Mouse (Mus musculus) kidney, postnatal 0 days (tissue): ENCODE measurements around the gene Taar9. TPM values are rescaled to one million over a fixed set of nuclear protein-coding genes. Genes with fewer than 3 reads are reported as not detected.
"Not testable (repeated sequence)": the region's sequence is repeated elsewhere in the genome, so short reads cannot be mapped to it uniquely, and the experiment has no call there.

Source experiments
- ATAC-seq: fragments of 200-750 bp; cut with Nextera tagmentation; replicated peaks from 2 replicates; pipeline ENCODE4 v1.8.0; 2017; ENCODE audit warnings: low read depth, moderate number of reproducible peaks, moderate TSS enrichment, moderate library complexity; ENCODE audit not compliant: low FRiP score
- DNase-seq: peaks from one replicate; pipeline ENCODE4 v3.0.0-alpha.2; 2016; ENCODE audit warnings: low spot score
- H3K27ac ChIP-seq: fragments of 300-500 bp; sonication (generic); 2 replicates; pipeline ENCODE4 v1.5.1; 2014; ENCODE audit warnings: mild to moderate bottlenecking
- H3K27me3 ChIP-seq: fragments of 300-500 bp; sonication (generic); 2 replicates; pipeline ENCODE4 v1.6.1; 2014; ENCODE audit warnings: low read length, mixed read lengths; ENCODE audit not compliant: insufficient read depth
- H3K36me3 ChIP-seq: fragments of 300-500 bp; sonication (generic); 2 replicates; pipeline ENCODE4 v1.6.1; 2014; ENCODE audit warnings: low read length, mixed read lengths; ENCODE audit not compliant: insufficient read depth
- H3K4me1 ChIP-seq: fragments of 300-500 bp; sonication (generic); replicated peaks from 2 replicates; pipeline ENCODE4 v1.6.1; 2014; ENCODE audit warnings: antibody characterized with exemption, low read length, mixed read lengths; ENCODE audit not compliant: insufficient read depth
- H3K4me2 ChIP-seq: fragments of 300-500 bp; sonication (generic); 2 replicates; pipeline ENCODE4 v1.6.1; 2014; ENCODE audit warnings: mild to moderate bottlenecking, low read length, moderate library complexity, mixed read lengths
- H3K4me3 ChIP-seq: fragments of 300-500 bp; sonication (generic); replicated peaks from 2 replicates; pipeline ENCODE4 v1.5.1; 2014; ENCODE audit warnings: low read depth, low read length
- H3K9ac ChIP-seq: fragments of 300-500 bp; sonication (generic); 2 replicates; pipeline ENCODE4 v1.6.1; 2014; ENCODE audit warnings: low read depth, low read length
- H3K9me3 ChIP-seq: fragments of 300-500 bp; sonication (generic); replicated peaks from 2 replicates; pipeline ENCODE4 v1.6.1; 2016; ENCODE audit warnings: low read length, inconsistent platforms, mixed read lengths
- CTCF ChIP-seq: IDR thresholded peaks from 2 replicates; pipeline ENCODE4 v1.5.1; 2016; ENCODE audit warnings: antibody characterized with exemption, low read depth, mild to moderate bottlenecking, moderate library complexity
- whole genome bisulfite sequencing: fragments of 180-500 bp; shearing (Covaris S2); extraction: QIAGEN DNeasy Blood & Tissue Kit; methylation state at CpG from one replicate; pipeline ENCODE4 v1.1.7; 2014; 5-methylcytosine and 5-hydroxymethylcytosine counted together
- polyA plus RNA-seq: library from polyadenylated mRNA; unstranded; fragments of >200 nt; fragmentation: Nextera tagmentation; extraction: Ambion mirVana; gene quantifications from 2 replicates; pipeline ENCODE4 v1.2.1, GENCODE M21; 2015

Taar9 gene
- polyA plus RNA-seq, 1 experiment from 2014 or later: not detected

GRCm38 (mm10) chr10:24107747-24108146 lies 1.6 kb downstream of the Taar9 start:
- H3K27me3 ChIP-seq: no peaks in the 10 kb centered on the region
- no peak for TF ChIP-seq CTCF
- no peak overlapping the region for H3K27ac ChIP-seq
- 0 out of 2 replicates have a peak, but pooled peaks cover 5% of the 10 kb centered on the region for H3K4me1 ChIP-seq
- ATAC-seq (no peak), DNase-seq (no peak)
- WGBS: 56% methylated on average over 5 of the region's 5 CpGs
- no peak overlapping the region for H3K9ac ChIP-seq
- no peaks in the 10 kb centered on the region for H3K9me3 ChIP-seq
- no peak overlapping the region for H3K4me3 ChIP-seq
- no peaks in the 10 kb centered on the region for H3K36me3 ChIP-seq
- no peak overlapping the region for H3K4me2 ChIP-seq

DNA sequence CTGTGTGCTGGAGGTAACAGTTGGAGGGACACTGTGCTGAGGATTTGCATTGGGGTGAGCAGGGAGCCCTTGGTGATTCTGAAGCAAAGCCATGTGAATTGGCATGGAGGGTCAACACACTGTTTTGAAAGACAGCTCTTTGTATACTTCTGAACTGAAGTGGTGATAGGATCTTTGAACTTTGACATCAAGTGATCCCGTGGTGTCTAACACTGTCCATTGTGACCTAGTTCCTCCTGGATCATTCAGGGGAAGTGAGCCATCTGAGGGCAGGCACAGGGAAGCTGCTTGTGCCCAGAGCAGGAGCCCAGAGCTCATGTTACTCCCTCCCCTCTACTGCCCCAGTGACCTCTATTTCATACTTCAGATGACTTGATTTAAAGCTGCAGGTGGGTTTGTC lies 6.0 kb downstream of the Taar9 start:
- not testable (repeated sequence) for H3K4me1 ChIP-seq, DNase-seq, H3K36me3 ChIP-seq, ATAC-seq, H3K9ac ChIP-seq, H3K27ac ChIP-seq, H3K27me3 ChIP-seq, H3K9me3 ChIP-seq, H3K4me3 ChIP-seq, H3K4me2 ChIP-seq
- 0% methylated on average over 1 of the region's 1 CpGs for WGBS

DNA sequence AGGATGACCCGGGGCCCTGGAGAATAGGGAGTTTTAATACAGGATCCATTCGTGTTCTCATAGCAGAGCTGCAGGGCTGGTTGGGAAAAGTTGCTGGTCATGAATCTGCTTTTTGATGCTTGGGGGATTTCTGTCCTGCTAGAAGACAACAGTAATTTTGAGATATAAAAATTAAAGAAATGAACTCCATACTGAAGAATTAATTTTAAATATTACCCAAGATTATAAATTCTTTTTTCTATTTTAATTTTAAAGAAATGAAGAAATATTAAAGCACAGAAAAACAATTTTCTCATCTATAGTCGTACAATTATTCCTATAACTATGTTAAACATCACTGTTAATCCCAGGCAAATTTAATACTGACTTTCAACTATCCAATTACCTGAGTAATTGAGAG lies 7.5 kb downstream of the Taar9 start, which contains the start of gene Taar8c:
Gene Taar8c (minus strand): TSS at position 101 of the 400 bp plus-strand sequence.
- DNase-seq, H3K36me3 ChIP-seq, H3K27ac ChIP-seq, H3K27me3 ChIP-seq, H3K4me3 ChIP-seq, H3K4me1 ChIP-seq, H3K9me3 ChIP-seq, H3K9ac ChIP-seq, H3K4me2 ChIP-seq, ATAC-seq: not testable (repeated sequence)
- 91% methylated on average over 1 of the region's 3 CpGs for WGBS

- not testable (repeated sequence) for H3K36me3 ChIP-seq, ATAC-seq, H3K27me3 ChIP-seq, H3K9ac ChIP-seq, H3K4me2 ChIP-seq, H3K9me3 ChIP-seq, H3K27ac ChIP-seq, H3K4me3 ChIP-seq, H3K4me1 ChIP-seq, DNase-seq
- WGBS: 39% methylated on average over 2 of the region's 2 CpGs
Observed at GRCm38 (mm10) chr10:24097010-24097409, 12.3 kb downstream of the Taar9 start.

- ATAC-seq: no peak
- Histone ChIP-seq H3K4me3 (no peak within 1 kb of the TSS), H3K9me3 (no peaks in the 10 kb centered on the region), H3K27ac (no peak within 1 kb of the TSS), H3K4me1 (no peaks in the 10 kb centered on the region), H3K4me2 (no peak within 1 kb of the TSS), H3K36me3 (no peaks in the 10 kb centered on the region), H3K9ac (no peak within 1 kb of the TSS), H3K27me3 (no peaks in the 10 kb centered on the region)
- TF ChIP-seq CTCF: no peak
- 74% methylated on average over 2 of the region's 2 CpGs for WGBS
- no peak for DNase-seq
Observed at GRCm38 (mm10) chr10:24092194-24092593, 17.1 kb downstream of the Taar9 start, which contains the start of gene Taar8b. Taar8b (minus strand) TSS chr10:24092294.

- H3K36me3 ChIP-seq: no peaks in the 10 kb centered on the region
Observed at GRCm38 (mm10) chr10:24087168-24087567, 22.2 kb downstream of the Taar9 start.

DNA sequence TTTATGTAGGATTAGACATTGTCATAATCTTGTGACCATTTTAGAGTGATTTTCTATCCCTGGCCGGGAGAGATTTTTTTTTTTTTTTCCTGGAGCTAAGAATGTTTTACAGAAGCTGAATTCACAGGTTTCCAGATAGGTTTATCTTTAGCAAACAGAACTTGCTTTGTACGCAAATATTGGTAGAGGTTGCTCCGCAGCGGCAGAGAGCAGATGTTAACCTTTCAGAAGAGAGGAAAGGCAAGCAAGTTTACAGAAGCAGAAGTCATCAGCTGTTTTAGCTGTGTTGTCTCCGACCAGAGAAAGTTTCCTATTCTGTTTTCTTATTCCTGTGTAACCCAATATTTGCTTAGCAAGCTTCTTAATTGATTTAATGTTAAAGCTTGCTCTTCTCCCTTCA lies 22.8 kb downstream of the Taar9 start:
- H3K4me2 ChIP-seq: no peak overlapping the region
- no peaks in the 10 kb centered on the region for H3K36me3 ChIP-seq

More at GRCm38 (mm10) chr10:24087168-24087567, 22.2 kb downstream of the Taar9 start:
- DNase-seq (no peak), ATAC-seq (no peak)
- no peak overlapping the region for H3K9ac ChIP-seq
- no peaks in the 10 kb centered on the region for H3K27me3 ChIP-seq
- no peak overlapping the region for H3K4me3 ChIP-seq
- WGBS: 96% methylated on average over 2 of the region's 2 CpGs
- TF ChIP-seq CTCF: no peak
- no peak overlapping the region for H3K27ac ChIP-seq
- no peaks in the 10 kb centered on the region for H3K9me3 ChIP-seq
- H3K4me2 ChIP-seq: no peak overlapping the region
- H3K4me1 ChIP-seq: no peaks in the 10 kb centered on the region

More for the DNA sequence above, 22.8 kb downstream of the Taar9 start:
- Histone ChIP-seq H3K9ac (no peak overlapping the region), H3K9me3 (no peaks in the 10 kb centered on the region), H3K4me1 (no peaks in the 10 kb centered on the region), H3K27ac (no peak overlapping the region), H3K27me3 (no peaks in the 10 kb centered on the region), H3K4me3 (no peak overlapping the region)
- TF ChIP-seq CTCF: no peak
- DNase-seq (no peak), ATAC-seq (no peak)
- WGBS: 66% methylated on average over 5 of the region's 5 CpGs
